Mouse (Mus musculus) lung, postnatal 0 days (tissue): Measurements from ENCODE around the gene Gm28305.

Experiments used
- CTCF ChIP-seq: IDR thresholded peaks from 2 replicates; pipeline ENCODE4 v1.5.1; 2016; ENCODE audit warnings: antibody characterized with exemption, mild to moderate bottlenecking
- EP300 ChIP-seq: IDR thresholded peaks from 2 replicates; pipeline ENCODE4 v1.6.1; 2016; ENCODE audit warnings: antibody characterized with exemption, mild to moderate bottlenecking, control low read depth

GRCm38 (mm10) chr9:104043676-104044075 is 3.2 kb downstream of the Gm28305 start:
- TF ChIP-seq CTCF (no peak), EP300 (no peak)
